Mouse (Mus musculus) heart, postnatal 0 days (tissue): ENCODE measurements around the gene Rmnd5a. TPM values are rescaled to one million over a fixed set of nuclear protein-coding genes. Genes with fewer than 3 reads are reported as not detected.

Source experiments
- ATAC-seq: fragments of 200-750 bp; cut with Nextera tagmentation; 2 replicates; pipeline ENCODE4 v1.8.0; 2017; ENCODE audit warnings: low read depth, moderate number of reproducible peaks, moderate library complexity; ENCODE audit not compliant: insufficient read depth
- DNase-seq: peaks from one replicate; pipeline ENCODE4 v3.0.0-alpha.2; 2016; ENCODE audit warnings: low spot score
- H3K27ac ChIP-seq: fragments of 300-500 bp; sonication (generic); 2 replicates; pipeline ENCODE4 v1.5.1; 2014; ENCODE audit warnings: low read depth, mild to moderate bottlenecking
- H3K27me3 ChIP-seq: fragments of 300-500 bp; sonication (generic); 2 replicates; pipeline ENCODE4 v1.6.1; 2014; ENCODE audit warnings: low read length, mixed read lengths; ENCODE audit not compliant: control insufficient read depth, insufficient read depth
- H3K36me3 ChIP-seq: fragments of 300-500 bp; sonication (generic); replicated peaks from 2 replicates; pipeline ENCODE4 v1.6.1; 2014; ENCODE audit warnings: low read length, mixed read lengths; ENCODE audit not compliant: control insufficient read depth, insufficient read depth
- H3K4me1 ChIP-seq: fragments of 300-500 bp; sonication (generic); 2 replicates; pipeline ENCODE4 v1.6.1; 2014; ENCODE audit warnings: antibody characterized with exemption; ENCODE audit not compliant: control insufficient read depth, insufficient read depth
- H3K4me2 ChIP-seq: fragments of 300-500 bp; sonication (generic); 2 replicates; pipeline ENCODE4 v1.6.1; 2014; ENCODE audit warnings: low read depth, mild to moderate bottlenecking, low read length, moderate library complexity
- H3K4me3 ChIP-seq: fragments of 300-500 bp; sonication (generic); 2 replicates; pipeline ENCODE4 v1.5.1; 2014; ENCODE audit warnings: low read depth, low read length
- H3K9ac ChIP-seq: fragments of 300-500 bp; sonication (generic); replicated peaks from 2 replicates; pipeline ENCODE4 v1.6.1; 2014; ENCODE audit warnings: low read depth, low read length, mixed read lengths
- H3K9me3 ChIP-seq: fragments of 300-500 bp; sonication (generic); replicated peaks from 2 replicates; pipeline ENCODE4 v1.6.1; 2016; ENCODE audit warnings: low read length; ENCODE audit not compliant: control insufficient read depth
- CTCF ChIP-seq: IDR thresholded peaks from 2 replicates; pipeline ENCODE4 v1.5.1; 2016; ENCODE audit warnings: antibody characterized with exemption, control low read depth, low read depth
- EP300 ChIP-seq: IDR thresholded peaks from 2 replicates; pipeline ENCODE4 v1.6.1; 2016; ENCODE audit warnings: antibody characterized with exemption, low read depth
- WGBS: fragments of 180-500 bp; shearing (Covaris S2); extraction: QIAGEN DNeasy Blood & Tissue Kit; methylation state at CpG from one replicate; pipeline ENCODE4 v1.1.7; 2014; 5-methylcytosine and 5-hydroxymethylcytosine counted together
- polyA plus RNA-seq: library from polyadenylated mRNA; unstranded; fragments of >200 nt; fragmentation: Nextera tagmentation; extraction: Ambion mirVana; gene quantifications from 2 replicates; pipeline ENCODE4 v1.2.1, GENCODE M21; 2015
- total RNA-seq: library from RNA; depleted of rRNA; stranded (reverse); fragments of >200 nt; gene quantifications from 2 replicates; pipeline ENCODE4 v1.2.3, GENCODE M21; 2014; ENCODE audit warnings: low replicate concordance; rRNA removed

Gene Rmnd5a
- total RNA-seq: 35.2 and 50.2 TPM in 2 replicates
- polyA plus RNA-seq: 6.9 and 7.0 TPM in 2 replicates

DNA sequence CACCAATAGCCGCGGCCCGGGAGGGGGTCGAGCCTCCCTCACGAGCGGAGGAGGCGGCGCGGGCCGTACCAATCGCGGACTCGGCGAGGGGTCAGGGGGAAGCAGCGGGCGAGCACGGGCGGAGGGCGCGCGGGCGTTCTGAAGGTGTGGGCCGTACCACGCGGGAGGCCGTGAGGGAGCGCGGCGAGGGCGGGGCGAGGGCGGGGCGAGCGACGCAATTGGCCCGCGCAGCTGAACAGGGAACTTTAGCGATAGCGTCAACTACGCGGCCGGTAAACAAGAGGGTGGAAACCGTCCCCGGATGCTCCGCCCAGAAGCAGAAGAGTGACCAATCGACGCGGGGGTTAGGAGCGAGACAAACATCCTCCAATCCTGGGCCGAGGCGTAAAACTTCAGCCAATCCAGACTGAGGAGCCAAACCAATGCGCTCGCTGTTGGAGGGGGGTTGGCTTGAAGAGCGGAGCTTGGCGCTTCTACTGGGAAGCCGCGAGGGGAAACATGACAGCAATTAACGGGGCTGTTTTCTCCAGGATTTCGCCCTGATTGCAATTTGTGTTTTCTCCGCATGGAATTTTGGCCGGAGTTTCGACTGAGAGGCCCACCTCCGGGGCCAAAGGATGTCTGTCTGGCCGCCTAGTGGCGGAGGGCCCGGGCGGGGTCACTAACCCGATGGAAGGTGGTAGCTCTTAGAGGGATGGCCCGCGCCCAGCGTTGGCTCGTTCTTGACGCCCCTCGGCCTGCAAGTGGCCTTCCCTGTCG lies at the start of gene Rmnd5a:
TSS of gene Rmnd5a (minus strand) at position 146 of the 759 bp plus-strand sequence.
- WGBS: under 1% methylated on average over 75 of the region's 75 CpGs

DNA sequence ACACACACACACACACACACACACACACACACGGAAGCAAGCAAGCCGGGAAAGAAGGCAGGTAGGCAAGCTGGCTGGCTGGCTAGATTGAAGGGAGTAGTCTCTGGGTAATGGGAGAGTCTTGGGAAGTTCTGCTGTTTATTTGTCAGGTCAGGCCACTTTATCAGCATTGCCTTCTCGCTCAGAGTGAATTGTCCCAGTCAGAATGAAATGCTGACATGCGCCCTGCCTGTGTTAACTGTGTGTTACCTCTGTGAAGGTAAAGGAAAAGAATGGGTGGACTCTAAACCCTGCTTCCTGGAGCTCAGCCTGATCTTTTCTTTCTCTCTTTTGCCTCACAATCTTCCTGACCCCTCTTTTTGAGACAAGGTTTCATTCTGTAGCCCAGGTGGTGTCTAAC lies 47.5 kb upstream of the Rmnd5a start:
- DNase-seq (no peak), ATAC-seq (no peak)
- no peaks in the 10 kb centered on the region for H3K4me1 ChIP-seq
- H3K36me3 ChIP-seq: no peaks in the 10 kb centered on the region
- WGBS: 37% methylated on average over 4 of the region's 4 CpGs
- no peak overlapping the region for H3K4me2 ChIP-seq
- no peaks in the 10 kb centered on the region for H3K9me3 ChIP-seq
- H3K4me3 ChIP-seq: no peak overlapping the region
- no peaks in the 10 kb centered on the region for H3K27me3 ChIP-seq
- H3K9ac ChIP-seq: no peak overlapping the region
- no peak overlapping the region for H3K27ac ChIP-seq
- TF ChIP-seq CTCF: no peak
- TF ChIP-seq EP300: no peak

More for the DNA sequence above, at the start of gene Rmnd5a:
- peak within 1 kb of the TSS; percentile 97 for H3K27ac ChIP-seq
- ATAC-seq: peak; percentile 97
- peak within 1 kb of the TSS; percentile 74 for H3K4me2 ChIP-seq
- H3K27me3 ChIP-seq: no peaks in the 10 kb centered on the region
- peak; percentile 99 for DNase-seq
- H3K36me3 ChIP-seq: no peaks in the 10 kb centered on the region
- peak within 1 kb of the TSS; percentile 91 for H3K4me3 ChIP-seq
- no peaks in the 10 kb centered on the region for H3K9me3 ChIP-seq
- peak within 1 kb of the TSS; percentile 96 for H3K9ac ChIP-seq
- TF ChIP-seq EP300 (peak; percentile 94), CTCF (peak; percentile 38)
- H3K4me1 ChIP-seq: peaks cover 26% of the 10 kb centered on the region

DNA sequence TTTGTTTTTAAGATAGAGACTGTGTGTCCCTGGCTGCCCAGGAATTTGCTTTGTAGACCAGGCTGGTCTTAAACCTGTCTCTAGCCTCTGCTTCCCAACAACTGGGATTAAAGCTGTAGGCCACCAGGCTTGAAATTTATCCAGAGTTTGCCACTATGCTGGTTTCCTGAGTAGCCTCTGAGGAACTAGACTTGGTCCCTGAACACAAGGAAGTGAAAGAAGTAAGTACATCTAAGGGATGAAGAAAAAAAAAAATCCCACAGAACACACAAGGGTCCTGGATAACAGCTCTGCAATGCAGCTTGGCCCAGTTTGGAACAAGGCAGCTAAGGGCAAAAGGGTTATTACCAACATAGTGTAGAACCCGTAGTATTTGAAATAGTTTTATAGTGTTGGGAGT lies 46.4 kb upstream of the Rmnd5a start:
- H3K36me3 ChIP-seq: no peaks in the 10 kb centered on the region
- DNase-seq (no peak), ATAC-seq (no peak)
- H3K27me3 ChIP-seq: no peaks in the 10 kb centered on the region
- no peaks in the 10 kb centered on the region for H3K9me3 ChIP-seq
- H3K27ac ChIP-seq: no peak overlapping the region
- 92% methylated on average over 1 of the region's 1 CpGs for WGBS
- no peak overlapping the region for H3K4me2 ChIP-seq
- TF ChIP-seq EP300: no peak
- no peaks in the 10 kb centered on the region for H3K4me1 ChIP-seq
- no peak overlapping the region for H3K9ac ChIP-seq
- H3K4me3 ChIP-seq: no peak overlapping the region

DNA sequence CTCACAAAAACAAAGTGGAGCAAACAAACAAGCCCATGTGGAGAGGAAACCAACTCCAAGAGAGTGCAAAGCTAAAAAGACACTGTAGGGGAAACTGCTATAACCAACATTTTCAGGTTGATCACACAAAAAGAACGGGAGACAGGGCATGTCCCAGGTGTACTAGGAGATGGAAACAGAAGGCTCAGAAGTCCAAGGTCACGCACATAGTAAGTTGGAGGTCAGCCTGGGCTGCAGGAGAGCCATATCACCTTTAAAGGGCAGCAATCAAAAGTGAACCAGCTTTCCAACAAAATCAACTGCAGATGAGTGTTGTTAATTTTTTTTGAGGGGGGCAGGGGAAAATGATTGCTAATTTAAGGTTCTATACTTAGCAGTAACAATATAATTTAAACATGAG lies 45.8 kb upstream of the Rmnd5a start:
- Histone ChIP-seq H3K9me3 (no peaks in the 10 kb centered on the region), H3K4me2 (no peak overlapping the region), H3K4me1 (no peaks in the 10 kb centered on the region), H3K9ac (no peak overlapping the region), H3K36me3 (no peaks in the 10 kb centered on the region), H3K27ac (no peak overlapping the region), H3K27me3 (no peaks in the 10 kb centered on the region), H3K4me3 (no peak overlapping the region)
- DNase-seq (no peak), ATAC-seq (no peak)
- TF ChIP-seq CTCF: no peak
- no peak for TF ChIP-seq EP300
- WGBS: 56% methylated on average over 2 of the region's 2 CpGs

DNA sequence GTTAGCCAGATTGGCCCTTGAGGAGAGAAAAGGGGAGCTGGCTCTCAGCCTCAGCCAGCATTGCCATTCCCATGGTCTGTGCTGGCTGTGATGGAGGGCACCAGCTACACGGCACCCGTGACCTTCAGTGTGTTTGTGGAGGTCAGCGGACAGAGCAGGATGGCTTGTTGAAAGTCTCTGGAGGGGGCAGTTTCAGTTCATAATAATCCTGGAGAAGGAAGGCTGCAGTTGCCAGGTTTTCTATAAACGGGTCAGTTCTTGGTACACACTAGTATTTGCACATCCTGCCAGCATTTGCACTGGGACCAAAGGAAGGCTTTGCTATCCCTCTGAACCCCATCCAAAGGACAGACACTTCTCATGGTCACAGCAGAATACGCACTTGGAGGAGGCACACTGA lies 44.8 kb upstream of the Rmnd5a start:
- WGBS: 75% methylated on average over 5 of the region's 5 CpGs
- H3K36me3 ChIP-seq: no peaks in the 10 kb centered on the region
- no peaks in the 10 kb centered on the region for H3K27me3 ChIP-seq
- H3K27ac ChIP-seq: no peak overlapping the region
- DNase-seq (no peak), ATAC-seq (no peak)
- no peak overlapping the region for H3K4me2 ChIP-seq
- TF ChIP-seq EP300: no peak
- no peak for TF ChIP-seq CTCF
- H3K4me1 ChIP-seq: no peaks in the 10 kb centered on the region
- H3K4me3 ChIP-seq: no peak overlapping the region
- H3K9ac ChIP-seq: no peak overlapping the region
- no peaks in the 10 kb centered on the region for H3K9me3 ChIP-seq

DNA sequence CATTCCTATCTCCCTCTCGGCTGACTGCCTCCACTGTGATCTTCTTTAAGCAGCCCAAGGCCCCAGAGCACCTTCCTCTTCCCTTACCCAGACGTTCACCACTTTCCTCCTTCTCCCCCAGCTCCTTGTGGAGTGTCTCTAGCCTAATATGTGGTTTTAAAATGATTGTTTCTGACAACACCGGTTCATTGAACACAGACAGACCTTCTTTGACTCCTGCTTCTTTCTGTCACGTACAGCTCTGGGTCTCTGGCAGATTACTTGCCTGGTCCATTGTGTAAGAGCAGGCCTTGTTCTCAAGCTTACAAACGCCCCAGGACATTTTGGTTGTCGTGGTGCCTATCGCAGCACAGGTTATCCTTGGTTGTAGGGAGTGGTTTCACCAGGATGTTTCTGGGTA lies 40.7 kb upstream of the Rmnd5a start:
- H3K4me3 ChIP-seq: no peak overlapping the region
- TF ChIP-seq EP300 (no peak), CTCF (no peak)
- no peak overlapping the region for H3K27ac ChIP-seq
- DNase-seq: no peak
- 75% methylated on average over 7 of the region's 7 CpGs for WGBS
- H3K4me1 ChIP-seq: no peaks in the 10 kb centered on the region
- no peak overlapping the region for H3K9ac ChIP-seq
- H3K9me3 ChIP-seq: no peaks in the 10 kb centered on the region
- H3K4me2 ChIP-seq: no peak overlapping the region
- no peak for ATAC-seq
- H3K27me3 ChIP-seq: no peaks in the 10 kb centered on the region
- no peaks in the 10 kb centered on the region for H3K36me3 ChIP-seq
